Mouse (Mus musculus) gonadal fat pad, adult 2 months (tissue): ENCODE data around the gene Abca9. TPM values are rescaled to one million over a fixed set of nuclear protein-coding genes. Genes with fewer than 3 reads are reported as not detected.

ENCODE experiments used
- DNase-seq: peaks from one replicate; pipeline ENCODE4 v3.0.0-alpha.2; 2012; ENCODE audit warnings: low read depth
- polyA plus RNA-seq: library from polyadenylated mRNA; depleted of rRNA; stranded (reverse); fragments of >200 nt; gene quantifications from 2 replicates; pipeline ENCODE4 v1.2.3, GENCODE M21; 2012; rRNA removed

Abca9 gene
- 3.3 TPM in 2 replicates for polyA plus RNA-seq

DNA sequence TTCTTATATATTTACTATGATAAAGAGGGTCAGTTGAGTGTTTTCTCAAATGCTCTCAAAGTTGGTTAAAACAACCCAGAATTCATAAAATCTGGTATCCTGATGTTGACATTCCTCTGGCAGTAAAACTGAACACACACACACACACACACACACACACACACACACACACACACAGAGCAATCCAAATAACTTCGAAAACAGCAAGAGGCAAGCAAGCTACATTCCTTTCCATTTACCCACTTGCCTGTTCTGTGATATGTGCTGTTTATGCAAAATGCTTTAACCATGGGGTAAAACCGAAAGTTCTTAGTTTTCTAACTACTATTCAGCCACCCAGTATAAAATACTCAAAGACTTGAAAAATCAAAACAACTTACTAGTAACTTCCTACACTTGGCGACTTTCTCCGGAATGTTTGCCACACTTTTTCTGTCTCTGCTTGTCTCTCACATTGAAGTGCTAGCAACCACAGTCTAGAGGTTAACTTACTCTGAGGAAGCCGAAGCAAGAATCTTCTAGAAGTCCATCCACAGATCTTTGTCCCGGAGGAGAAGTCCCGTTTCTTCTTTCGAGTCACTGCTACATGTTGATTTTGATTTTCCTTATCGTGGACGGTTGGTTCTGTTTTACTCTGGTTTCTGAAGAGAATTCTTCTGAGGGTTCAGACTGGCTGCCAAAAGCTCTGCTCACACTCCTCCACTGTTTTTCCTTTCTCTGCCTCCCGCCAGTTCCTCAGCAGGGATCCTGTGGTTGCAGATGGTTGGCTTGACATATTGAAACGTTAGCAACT lies at the start of gene Abca9:
Gene Abca9 (minus strand): TSS at position 738 of the 793 bp plus-strand sequence.
- DNase-seq, result no peak

DNA sequence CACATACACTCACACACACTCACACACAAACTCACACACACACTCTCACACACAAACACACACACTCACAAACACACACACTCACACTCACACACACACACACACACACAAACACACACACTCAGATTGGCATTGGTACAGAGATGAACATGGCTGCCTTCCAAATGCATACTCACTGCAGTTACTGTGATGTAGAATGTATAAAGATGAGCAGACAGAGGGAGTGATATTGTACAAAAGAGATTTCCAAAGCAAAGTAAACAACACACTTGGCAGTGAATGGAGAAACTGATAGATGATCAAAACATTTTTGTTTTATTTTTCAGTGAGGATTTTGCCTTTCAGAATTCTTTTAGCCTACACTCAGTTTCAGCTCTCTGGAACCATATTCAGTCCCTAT lies 49.1 kb upstream of the Abca9 start:
- no peak for DNase-seq

DNA sequence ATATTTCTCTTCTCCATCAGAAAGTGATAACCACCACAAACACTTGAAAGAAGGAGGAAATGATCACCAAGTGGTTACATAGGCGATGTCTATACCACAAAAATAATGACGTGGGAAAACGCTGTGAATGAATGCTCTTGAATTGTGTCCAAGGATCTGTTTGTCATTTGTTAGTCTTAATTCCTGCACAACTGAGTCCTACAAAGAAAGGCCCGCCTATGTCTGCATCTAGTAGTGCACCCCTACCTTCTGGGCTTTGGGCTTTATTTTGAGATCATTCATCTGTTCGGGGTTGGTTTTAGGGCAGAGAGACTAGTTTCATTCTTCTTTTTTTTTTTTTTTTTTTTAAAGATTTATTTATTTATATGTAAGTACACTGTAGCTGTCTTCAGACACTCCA lies 35.9 kb upstream of the Abca9 start:
- no peak for DNase-seq

GRCm38 (mm10) chr11:110198882-110199281 lies 30.9 kb upstream of the Abca9 start:
- no peak for DNase-seq

DNA sequence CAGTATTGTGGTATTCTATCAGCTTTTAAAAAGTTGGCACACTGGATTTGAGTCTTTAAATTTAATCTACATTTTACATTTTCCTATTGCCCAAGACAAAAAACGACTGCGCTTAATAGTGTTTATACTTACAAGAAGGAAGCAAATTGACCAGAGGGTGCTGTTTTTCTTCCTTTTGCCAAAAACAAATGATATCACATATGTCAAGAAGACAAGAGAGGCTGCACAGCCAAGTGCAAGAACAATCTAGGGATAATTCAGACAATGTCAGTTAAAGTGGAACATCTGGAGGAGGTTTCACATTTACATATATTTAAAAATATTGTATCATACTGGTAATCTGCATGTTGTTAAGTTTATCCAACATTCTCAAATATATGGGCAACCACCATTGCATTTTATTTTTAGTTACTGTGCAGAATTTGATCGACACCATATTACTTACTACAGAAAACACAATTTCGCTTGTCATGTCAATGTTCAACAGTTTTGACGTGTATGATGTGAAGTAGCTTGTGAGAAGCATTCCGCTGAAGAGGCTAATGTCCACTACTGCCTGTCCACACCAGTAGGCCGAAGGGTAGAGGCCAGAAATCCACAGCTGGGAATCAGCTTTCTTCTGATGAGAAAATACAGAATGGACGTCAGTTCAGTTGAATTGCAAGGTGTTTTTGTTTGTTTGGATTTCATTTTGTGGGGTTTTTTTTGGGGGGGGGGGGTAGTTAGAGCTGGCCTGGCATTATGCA lies 28.7 kb upstream of the Abca9 start:
- DNase-seq, result no peak

DNA sequence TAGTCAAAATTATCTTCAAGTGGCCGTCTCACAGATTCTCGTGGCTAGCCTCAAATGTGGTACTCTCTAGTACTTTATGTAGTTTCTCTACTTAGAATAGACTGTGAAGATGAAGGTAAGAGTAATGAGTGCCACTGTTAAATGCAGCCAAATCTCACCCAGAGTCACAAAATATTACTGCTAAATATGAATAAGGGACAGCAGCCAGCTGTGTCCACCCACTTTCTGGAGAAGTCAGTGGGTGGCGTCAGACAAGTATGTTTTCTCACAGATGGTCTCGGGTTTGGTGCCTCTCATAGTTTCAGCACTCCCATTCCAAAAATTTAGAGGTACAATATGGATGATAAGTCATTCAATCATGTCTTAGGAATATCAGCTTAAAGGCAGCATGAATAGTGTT lies 27.3 kb upstream of the Abca9 start:
- DNase-seq, result no peak

- no peak for DNase-seq
These were observed 3.2 kb upstream of the Abca9 start for GRCm38 (mm10) chr11:110171212-110171611.

DNA sequence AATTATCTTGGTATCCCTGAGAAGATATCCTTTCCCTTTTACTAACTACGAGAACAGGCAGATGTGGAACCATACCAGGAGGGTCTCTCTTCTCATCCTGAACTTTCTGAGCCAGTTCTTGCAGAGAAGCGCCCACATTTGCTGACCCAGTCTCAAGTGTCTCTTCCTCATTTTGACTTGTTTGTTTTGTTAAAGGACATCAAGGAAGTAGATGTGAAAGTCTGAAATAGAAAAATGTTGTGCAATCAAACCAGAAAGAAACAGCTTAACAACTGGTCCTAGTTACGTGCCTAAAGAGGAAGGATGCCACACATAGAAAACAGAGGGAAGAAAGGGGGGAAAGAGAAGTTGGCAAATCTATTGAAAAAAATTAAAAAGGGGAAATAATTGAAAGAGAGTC lies 2.2 kb downstream of the Abca9 start:
- no peak for DNase-seq

DNA sequence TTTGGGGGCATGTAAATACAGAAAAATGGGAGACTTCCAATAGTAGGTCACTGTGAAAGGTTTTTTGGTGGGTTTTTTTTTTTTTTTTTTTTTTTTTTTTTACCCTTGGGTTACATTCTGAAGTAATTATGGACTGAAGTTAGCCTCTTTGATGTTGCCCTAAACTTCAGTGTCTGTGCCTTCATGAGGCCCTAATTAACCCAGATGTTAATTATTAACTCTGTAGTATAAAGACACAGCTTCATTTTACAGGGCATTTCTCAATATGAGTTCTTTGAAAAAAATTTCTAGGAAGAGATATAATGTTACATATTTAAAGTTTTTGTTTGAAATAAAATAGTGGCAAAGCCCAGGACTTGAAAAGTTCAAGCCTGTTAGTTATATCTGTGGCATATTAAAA lies 2.6 kb downstream of the Abca9 start:
- DNase-seq, result no peak

DNA sequence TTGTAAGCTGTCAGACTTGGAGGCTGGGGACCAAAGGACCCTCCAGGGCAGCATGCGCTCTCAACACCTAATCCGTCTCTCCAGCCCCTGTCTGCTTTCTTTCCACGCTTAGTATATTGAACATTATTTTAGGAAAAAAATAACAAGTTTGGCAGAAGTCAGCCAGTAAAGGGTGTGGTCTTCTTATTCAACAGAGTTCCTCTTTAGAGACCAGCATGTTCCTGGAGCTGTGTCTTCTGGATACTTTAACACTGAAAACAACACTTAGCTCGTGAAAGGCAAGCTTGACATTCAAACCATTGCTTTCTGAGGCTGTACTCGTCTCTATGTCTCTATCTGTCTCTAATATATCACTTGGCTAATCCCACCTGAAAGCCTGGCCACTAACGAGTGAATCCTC lies 10.9 kb downstream of the Abca9 start:
- no peak for DNase-seq

DNA sequence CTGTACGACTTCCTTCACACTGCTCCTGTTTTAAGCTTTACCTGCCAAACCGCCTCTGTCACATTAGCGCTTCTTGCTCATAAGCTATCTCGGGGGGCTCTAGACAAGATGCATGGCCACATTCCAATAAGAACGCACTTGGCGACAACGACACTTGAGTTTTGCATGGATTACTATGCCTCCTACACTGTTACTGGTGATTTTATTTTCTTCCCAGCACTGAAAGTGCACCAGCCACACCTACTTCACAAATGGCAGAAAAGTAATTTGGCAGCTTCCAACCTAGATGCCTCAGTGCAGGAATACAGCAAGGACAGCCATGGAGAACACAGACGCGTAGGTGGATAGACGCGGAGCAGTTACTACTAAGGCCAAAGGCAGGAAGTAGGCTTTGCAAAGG lies 12.0 kb downstream of the Abca9 start:
- no peak for DNase-seq

DNA sequence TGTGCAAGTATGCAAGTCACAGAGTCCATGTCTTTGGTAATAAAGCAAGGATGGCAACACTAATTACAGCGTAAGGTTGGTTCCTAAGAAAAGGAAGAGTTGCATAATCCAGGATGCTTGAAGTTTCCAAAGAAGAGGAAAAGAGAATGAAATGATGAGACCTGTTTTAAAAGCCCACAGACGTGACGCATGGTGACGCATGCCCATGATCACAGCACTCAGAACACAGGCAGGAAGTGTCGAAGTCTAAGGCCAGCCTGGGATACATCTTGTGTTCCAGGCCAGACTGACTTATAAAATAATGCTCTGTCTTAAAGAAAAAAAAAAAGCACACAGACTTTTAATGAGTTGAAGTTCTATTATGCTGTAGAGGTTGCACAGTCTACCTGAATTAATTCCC lies 20.4 kb downstream of the Abca9 start:
- no peak for DNase-seq

DNA sequence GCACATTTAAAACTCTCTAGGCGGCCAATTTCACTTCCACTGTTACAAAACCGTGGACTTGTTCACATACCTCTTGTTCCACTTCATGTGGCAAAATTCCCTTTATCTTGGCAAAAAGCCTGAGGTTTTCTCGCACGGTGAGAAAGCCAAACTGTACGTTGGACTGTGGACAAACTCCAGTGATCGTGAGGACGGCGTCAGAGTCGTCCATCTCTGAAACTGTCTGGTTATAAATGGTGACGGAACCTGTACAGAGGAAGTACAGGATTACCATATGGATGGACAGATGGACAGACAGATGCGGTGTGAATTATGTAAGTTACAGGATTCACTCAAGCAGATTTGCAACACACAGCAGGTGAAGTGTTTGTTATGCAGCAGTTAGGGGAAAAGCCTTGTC lies 22.6 kb downstream of the Abca9 start:
- no peak for DNase-seq

DNA sequence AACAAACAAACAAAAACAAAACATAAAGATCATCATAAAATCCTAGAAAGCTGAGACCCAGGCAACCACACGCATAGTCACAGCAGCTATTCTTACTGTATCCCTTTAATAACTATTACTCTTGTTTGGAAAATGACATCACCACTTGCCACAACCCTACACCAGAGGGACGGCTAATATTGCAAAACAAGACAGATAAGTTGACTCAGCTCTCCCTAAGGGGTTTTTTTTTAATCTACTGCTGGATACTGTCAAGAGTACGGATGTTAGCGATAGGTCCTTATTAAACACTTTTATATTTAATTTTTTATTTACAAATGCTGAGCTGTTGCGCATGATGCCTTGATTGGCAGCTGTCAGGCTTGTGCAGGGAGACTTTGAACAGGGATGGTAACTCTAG lies 37.2 kb downstream of the Abca9 start:
- peak; percentile 4 for DNase-seq

DNA sequence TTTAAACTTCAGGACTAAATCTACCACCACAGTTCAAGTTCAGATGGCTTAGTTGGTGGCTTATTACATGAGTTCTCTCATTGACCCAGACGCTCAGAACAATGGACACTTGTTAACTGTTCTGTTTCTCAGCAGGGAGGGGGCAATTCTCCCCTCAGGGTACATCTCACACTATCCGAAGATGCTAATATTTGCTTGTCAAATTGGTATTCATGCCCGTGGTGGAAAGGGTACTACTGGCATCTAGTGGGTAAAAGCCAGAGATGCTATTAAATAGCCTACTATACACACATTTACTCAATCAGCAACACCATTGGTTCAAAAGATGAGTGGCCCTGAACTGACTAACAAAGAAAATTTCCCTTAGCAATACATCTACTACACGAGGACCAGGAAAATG lies 56.9 kb downstream of the Abca9 start:
- no peak for DNase-seq

DNA sequence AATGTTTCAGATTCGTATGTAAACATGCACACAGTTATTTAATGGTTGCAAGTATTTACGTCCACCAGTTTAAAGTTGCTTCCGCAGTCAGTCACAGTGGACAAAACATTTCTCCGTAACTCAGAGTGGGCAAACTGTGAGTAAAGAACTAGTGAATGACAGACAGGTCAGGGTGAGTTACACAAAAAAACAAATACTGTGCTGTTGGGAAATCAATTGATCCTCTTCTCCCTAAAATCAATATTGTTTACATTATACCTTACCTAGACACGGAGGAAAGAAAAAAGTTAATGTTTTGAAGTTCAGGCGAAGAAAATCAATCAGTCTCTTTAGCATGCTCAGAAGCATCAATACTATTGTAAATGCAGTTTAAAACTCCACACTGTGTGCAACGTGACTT lies 66.6 kb downstream of the Abca9 start:
- DNase-seq, result no peak

DNA sequence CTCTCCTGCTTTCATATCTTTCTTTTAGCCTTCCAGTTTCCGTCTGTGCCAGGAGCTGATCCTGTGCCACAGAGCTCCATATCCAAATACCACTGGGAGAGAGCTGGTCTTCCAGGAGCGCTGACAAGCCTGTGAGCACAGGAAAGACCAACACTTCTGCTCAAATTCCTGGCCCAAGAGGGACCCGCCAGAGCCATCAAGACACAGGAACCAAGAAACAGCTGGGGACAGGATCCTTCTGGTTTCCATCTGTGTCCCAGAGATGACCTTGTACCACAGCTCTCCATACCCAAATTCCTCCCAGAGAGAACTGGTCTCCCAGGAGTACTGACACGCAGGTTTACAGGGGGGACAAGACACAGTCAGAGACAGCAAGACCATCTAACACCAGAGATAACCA lies 69.1 kb downstream of the Abca9 start:
- DNase-seq, result no peak

DNA sequence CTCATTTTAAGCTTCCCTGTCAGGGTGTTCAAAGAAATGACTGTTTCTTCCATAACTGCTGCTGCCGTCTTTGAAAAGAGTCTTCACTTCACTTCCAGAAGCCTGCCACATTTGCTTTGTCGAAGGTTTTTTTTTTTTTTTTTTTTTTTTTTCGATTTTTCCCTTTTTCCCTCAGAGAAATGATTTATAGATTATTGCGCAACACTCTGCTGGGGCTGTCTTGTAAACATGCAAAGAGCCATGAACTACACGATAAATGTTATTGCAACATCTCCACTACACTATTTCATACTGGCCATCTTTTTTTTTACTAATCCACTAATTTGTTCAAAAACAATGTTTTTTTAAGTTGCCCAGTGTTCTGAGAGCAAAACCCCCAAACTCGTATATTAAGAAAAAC lies 70.5 kb downstream of the Abca9 start:
- DNase-seq, result no peak

GRCm38 (mm10) chr11:110095858-110096257 lies 72.1 kb downstream of the Abca9 start, which contains the start of gene Abca8a:
Gene Abca8a, minus strand, starts transcription at chr11:110095978.
- no peak for DNase-seq

DNA sequence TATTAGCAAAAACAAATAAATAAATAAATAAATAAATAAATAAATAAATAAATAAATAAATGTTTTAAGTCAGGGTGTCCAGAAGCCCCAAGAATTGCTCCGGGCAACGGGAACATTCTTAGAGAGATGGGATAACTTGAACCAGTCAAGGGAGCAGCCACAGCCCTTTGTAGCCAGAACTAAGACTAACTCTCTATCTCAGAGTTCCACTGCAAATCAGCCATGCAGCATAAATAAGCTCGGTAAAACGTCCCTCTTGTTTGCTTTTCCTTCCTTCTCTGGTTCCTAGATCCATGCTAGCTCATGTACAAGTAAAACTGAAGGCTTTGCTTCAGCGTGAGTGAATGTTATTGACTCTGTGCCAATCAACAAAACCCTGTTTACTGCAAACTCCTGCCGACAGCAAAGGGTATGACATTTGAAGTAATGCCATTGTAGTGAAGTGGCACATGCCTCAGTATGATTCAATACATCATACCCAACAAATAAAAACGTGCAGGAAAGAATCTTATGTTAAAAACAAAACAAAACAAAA lies 73.1 kb downstream of the Abca9 start:
- no peak for DNase-seq

DNA sequence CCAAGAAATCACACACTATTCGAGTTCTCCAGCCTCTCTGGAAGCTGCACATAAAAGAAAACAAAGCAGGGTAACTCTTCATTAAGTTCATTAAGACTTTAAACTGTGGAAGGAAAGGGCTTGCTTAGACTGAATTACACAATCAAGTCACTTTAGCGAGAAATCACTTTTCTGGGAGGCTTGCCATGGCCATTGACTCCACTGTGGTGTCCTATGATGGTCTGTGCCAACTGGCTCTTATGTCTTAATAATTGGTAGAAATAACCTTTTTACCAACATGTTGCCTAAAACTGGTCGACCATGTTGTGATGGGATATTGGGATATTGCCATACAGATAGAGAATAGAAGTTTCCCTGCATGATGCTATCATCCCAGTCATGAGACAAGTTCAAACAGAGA lies 73.8 kb downstream of the Abca9 start:
- no peak for DNase-seq

DNA sequence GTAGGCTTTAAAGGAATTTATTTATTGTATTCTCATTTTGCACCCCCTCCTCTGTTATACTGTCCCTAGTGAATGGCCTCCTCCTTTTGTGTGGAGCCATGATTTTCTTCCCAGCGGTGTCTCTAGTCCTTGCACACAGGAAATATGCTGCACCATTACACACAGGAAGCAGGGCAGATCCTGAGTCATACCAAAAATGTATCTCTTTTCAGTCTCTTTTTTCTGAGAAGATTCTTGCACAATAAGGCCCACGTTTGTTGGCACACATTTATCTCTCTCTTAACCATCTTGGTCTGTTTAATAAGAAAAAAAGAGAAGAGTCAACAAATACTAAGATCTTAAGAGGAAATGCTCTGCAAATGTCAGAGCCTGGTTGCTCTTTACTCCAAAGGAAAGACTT lies 76.7 kb downstream of the Abca9 start:
- no peak for DNase-seq

DNA sequence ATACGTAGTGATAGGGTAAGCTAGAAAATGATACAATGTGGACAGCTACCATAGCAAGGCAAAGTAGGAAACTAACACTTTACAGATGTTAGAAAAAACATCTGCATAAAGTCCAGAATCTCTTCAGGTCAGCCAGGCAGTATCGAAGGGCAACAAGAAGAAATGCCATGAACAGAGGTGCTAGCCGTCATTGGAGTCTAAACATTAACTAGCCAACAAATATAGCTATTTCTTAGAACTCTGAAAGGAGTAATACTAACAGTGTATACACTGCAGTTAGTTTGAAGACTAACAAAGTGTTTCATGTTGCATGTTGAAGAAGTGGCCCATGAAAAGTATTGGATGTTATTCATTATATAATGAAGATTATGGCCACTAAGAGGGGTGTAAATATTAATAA lies 95.8 kb downstream of the Abca9 start:
- no peak for DNase-seq
